Mouse (Mus musculus): ENCODE measurements around the gene Rnf208. TPM values are rescaled to one million over a fixed set of nuclear protein-coding genes. Genes with fewer than 3 reads are reported as not detected.

The Rnf208 gene
- polyA plus RNA-seq, 1 experiment, result 145 TPM

DNA sequence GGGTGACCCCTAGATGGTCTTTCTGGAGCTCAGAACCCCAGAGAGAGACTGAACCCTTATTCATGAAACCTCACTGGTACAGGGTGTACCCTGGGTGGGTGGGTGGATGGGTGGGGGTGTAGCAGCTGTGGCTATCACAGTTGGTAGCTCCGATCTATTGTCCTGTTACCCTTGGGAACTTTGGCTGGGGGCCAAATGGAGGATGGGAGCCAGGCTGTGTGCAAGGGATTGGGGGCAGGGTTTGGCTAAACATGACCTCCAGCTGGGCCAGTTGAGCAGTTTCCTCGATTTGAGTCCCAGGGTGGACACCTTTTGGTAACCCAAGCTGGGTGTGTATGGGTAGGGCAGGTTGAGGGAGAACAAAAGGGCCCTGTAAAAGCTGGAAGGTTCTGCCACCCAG lies 24.7 kb downstream of the Rnf208 start:
- TF ChIP-seq POLR2A (IDR thresholded peaks at IDR 0.05; ENCODE audit: low read depth, low read length) (no peak), CTCF (IDR thresholded peaks at IDR 0.05; ENCODE audit: extremely low read depth, insufficient read length, insufficient replicate concordance, low read depth, low read length) (no peak)
- Histone ChIP-seq H3K36me3 (ENCODE audit: control insufficient read depth, insufficient read depth, low read length) (peaks cover 32% of the 10 kb centered on the region), H3K4me3 (ENCODE audit: low read depth, low read length) (peak overlapping the region; percentile 66), H3K27me3 (ENCODE audit: control insufficient read depth, insufficient read depth, low read length) (no peaks in the 10 kb centered on the region), H3K27ac (ENCODE audit: insufficient read depth, low read depth, low read length) (peak overlapping the region; percentile 95), H3K4me1 (ENCODE audit: control insufficient read depth, insufficient read depth, insufficient read length, low read length) (peaks cover 6% of the 10 kb centered on the region; the same call in 1 of the 2 replicates)
- WGBS, result 15% methylated on average over 2 of the region's 2 CpGs

DNA sequence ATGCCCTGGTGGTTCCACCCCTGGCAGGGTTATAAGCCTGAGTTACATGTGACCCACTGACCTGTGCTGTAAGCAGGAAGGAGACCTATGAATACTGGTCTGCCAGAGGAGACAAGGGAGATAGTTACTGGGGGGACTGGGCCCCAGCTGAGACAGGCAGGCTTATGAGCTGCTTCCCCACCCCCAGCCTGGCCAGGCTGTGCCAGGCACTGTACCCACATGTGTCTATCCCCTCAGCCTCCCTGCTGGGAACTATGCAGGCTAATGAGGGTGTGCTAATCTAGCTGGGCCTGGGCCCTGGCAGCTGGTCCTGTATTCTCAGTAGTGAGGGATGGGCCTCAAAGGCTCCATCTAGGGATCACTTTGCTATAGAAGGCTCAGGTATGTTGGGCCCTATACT lies 25.2 kb downstream of the Rnf208 start:
- peaks cover 32% of the 10 kb centered on the region for H3K36me3 ChIP-seq (ENCODE audit: control insufficient read depth, insufficient read depth, low read length)
- peaks cover 6% of the 10 kb centered on the region; the same call in 1 of the 2 replicates for H3K4me1 ChIP-seq (ENCODE audit: control insufficient read depth, insufficient read depth, insufficient read length, low read length)
- no peak for TF ChIP-seq CTCF (IDR thresholded peaks at IDR 0.05; ENCODE audit: extremely low read depth, insufficient read length, insufficient replicate concordance, low read depth, low read length)
- no peak for TF ChIP-seq POLR2A (IDR thresholded peaks at IDR 0.05; ENCODE audit: low read depth, low read length)
- H3K27ac ChIP-seq (ENCODE audit: insufficient read depth, low read depth, low read length), result peak overlapping the region; percentile 95
- peak overlapping the region; percentile 66 for H3K4me3 ChIP-seq (ENCODE audit: low read depth, low read length)
- H3K27me3 ChIP-seq (ENCODE audit: control insufficient read depth, insufficient read depth, low read length), result no peaks in the 10 kb centered on the region

DNA sequence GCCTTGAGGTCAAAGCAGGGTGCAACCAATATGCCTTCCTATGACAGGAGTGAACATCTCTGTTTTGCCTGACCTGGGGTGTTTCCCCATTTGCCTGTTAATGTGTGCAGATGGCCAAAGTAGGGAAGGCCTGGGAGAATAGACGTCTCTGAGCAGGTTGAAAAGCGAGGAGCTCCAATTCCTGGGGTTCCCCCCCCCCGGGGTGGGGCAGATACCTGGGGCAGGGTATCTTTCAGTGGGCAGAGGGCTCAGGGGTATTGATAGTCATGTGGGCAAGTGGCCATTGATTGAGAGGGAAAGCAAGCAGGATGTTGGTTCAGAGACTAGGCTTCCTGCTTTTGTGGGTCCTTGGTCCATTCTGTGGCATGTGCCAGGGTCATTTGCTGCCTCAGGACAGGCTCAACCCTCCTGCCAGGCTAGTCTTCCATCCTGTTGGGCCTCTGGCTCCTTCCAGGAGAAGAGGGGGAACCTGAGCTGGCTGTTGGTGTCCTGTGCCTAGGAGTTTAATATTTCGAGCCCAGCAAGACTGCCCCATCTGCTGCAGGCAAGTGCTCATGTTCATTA lies 25.8 kb downstream of the Rnf208 start:
- no peaks in the 10 kb centered on the region for H3K27me3 ChIP-seq (ENCODE audit: control insufficient read depth, insufficient read depth, low read length)
- WGBS, result 56% methylated on average over 4 of the region's 4 CpGs
- H3K27ac ChIP-seq (ENCODE audit: insufficient read depth, low read depth, low read length), result 0 out of 2 replicates have a peak overlapping the region, but pooled peaks have one; percentile 95
- H3K36me3 ChIP-seq (ENCODE audit: control insufficient read depth, insufficient read depth, low read length), result peaks cover 32% of the 10 kb centered on the region
- no peak for TF ChIP-seq POLR2A (IDR thresholded peaks at IDR 0.05; ENCODE audit: low read depth, low read length)
- no peak for TF ChIP-seq CTCF (IDR thresholded peaks at IDR 0.05; ENCODE audit: extremely low read depth, insufficient read length, insufficient replicate concordance, low read depth, low read length)
- H3K4me1 ChIP-seq (ENCODE audit: control insufficient read depth, insufficient read depth, insufficient read length, low read length), result peaks cover 9% of the 10 kb centered on the region
- H3K4me3 ChIP-seq (ENCODE audit: low read depth, low read length), result 0 out of 2 replicates have a peak overlapping the region, but pooled peaks have one; percentile 4

DNA sequence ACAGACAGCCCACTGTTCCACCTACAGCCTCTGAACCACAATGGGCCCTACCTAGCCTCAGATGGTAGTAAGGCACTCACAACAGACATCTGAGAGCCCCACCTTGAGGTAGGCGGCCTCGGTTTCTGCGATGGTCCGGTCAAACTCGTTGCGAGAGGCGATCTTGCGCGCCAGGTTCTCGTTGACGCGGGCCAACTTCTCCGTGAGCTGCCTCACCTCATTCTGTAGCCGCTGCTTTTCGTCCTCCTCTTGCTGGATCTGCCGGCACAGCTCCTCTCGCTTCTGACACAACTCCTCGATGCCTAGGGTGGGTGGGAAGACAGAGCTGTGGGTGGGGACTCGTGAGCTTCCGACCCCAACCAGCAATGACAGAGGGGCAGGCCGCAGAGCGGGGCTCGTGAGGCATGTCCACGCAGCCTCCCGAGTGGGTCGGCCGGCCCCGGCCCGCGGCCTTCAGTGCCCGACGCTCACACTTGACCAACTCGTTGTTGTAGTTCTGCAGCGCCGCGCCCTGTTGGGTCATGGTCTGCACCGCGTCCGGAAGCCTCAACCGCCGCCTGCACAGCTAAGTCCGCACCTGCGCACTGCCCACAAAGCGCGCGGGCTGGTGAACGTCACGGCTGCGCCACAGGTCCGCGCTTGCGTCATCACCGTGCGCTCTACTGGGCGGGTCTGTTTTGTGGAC lies 29.9 kb downstream of the Rnf208 start, which contains the start of the genes Ssna1 and Anapc2:
Gene Ssna1, minus strand, starts transcription at position 612 of the 685 bp plus-strand sequence.
Gene Anapc2, plus strand, starts transcription at position 652 of the 685 bp plus-strand sequence.
- peak within 1 kb of the TSS; percentile 88 for H3K4me3 ChIP-seq (ENCODE audit: low read depth, low read length)
- peaks cover 51% of the 10 kb centered on the region for H3K36me3 ChIP-seq (ENCODE audit: control insufficient read depth, insufficient read depth, low read length)
- peaks cover 14% of the 10 kb centered on the region for H3K4me1 ChIP-seq (ENCODE audit: control insufficient read depth, insufficient read depth, insufficient read length, low read length)
- under 1% methylated on average over 55 of the region's 55 CpGs for WGBS
- no peaks in the 10 kb centered on the region for H3K27me3 ChIP-seq (ENCODE audit: control insufficient read depth, insufficient read depth, low read length)
- TF ChIP-seq CTCF (IDR thresholded peaks at IDR 0.05; ENCODE audit: extremely low read depth, insufficient read length, insufficient replicate concordance, low read depth, low read length) (no peak), POLR2A (IDR thresholded peaks at IDR 0.05; ENCODE audit: low read depth, low read length) (peak; percentile 13; the same call in 1 of the 2 replicates)
- peak within 1 kb of the TSS; percentile 45 for H3K27ac ChIP-seq (ENCODE audit: insufficient read depth, low read depth, low read length)

DNA sequence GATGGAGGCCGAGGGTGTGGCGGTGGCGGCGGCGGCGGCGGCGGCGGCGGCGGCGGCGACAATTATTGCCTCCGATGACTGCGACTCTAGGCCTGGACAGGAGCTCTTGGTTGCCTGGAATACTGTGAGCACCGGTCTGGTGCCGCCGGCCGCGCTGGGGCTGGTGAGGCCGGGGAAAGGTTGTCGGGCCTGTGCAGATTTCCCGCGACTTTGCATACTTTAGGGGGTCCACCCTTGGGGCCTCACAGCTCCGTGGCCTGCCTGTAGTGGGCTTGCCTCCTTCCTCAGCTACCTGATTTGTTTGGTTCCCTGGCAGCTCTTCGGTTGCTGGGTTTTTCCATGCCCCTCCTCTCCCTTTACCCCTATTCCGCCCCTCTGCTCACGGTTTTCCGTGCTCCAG lies 30.5 kb downstream of the Rnf208 start:
- H3K36me3 ChIP-seq (ENCODE audit: control insufficient read depth, insufficient read depth, low read length), result peaks cover 54% of the 10 kb centered on the region
- peak overlapping the region; percentile 33; the same call in 1 of the 2 replicates for H3K27ac ChIP-seq (ENCODE audit: insufficient read depth, low read depth, low read length)
- peak; percentile 44; the same call in 1 of the 2 replicates for TF ChIP-seq POLR2A (IDR thresholded peaks at IDR 0.05; ENCODE audit: low read depth, low read length)
- no peak for TF ChIP-seq CTCF (IDR thresholded peaks at IDR 0.05; ENCODE audit: extremely low read depth, insufficient read length, insufficient replicate concordance, low read depth, low read length)
- peaks cover 11% of the 10 kb centered on the region for H3K4me1 ChIP-seq (ENCODE audit: control insufficient read depth, insufficient read depth, insufficient read length, low read length)
- WGBS, result under 1% methylated on average over 29 of the region's 29 CpGs
- H3K27me3 ChIP-seq (ENCODE audit: control insufficient read depth, insufficient read depth, low read length), result no peaks in the 10 kb centered on the region
- peak overlapping the region; percentile 88 for H3K4me3 ChIP-seq (ENCODE audit: low read depth, low read length)

DNA sequence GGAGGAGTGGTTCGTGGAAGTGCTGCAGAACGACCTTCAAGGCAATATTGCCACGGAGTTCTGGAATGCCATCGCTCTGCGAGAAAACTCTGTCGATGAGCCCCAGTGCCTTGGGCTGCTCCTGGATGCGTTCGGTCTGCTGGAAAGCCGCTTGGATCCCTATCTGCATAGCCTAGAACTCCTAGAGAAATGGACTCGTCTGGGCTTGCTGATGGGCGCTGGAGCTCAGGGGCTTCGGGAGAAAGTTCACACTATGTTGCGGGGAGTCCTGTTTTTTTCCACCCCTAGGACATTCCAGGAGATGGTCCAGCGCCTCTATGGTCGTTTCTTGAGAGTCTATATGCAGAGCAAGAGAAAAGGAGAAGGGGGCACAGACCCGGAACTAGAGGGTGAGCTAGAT lies 31.0 kb downstream of the Rnf208 start:
- peaks cover 10% of the 10 kb centered on the region for H3K4me1 ChIP-seq (ENCODE audit: control insufficient read depth, insufficient read depth, insufficient read length, low read length)
- TF ChIP-seq CTCF (IDR thresholded peaks at IDR 0.05; ENCODE audit: extremely low read depth, insufficient read length, insufficient replicate concordance, low read depth, low read length), result no peak
- TF ChIP-seq POLR2A (IDR thresholded peaks at IDR 0.05; ENCODE audit: low read depth, low read length), result no peak
- peaks cover 54% of the 10 kb centered on the region for H3K36me3 ChIP-seq (ENCODE audit: control insufficient read depth, insufficient read depth, low read length)
- no peaks in the 10 kb centered on the region for H3K27me3 ChIP-seq (ENCODE audit: control insufficient read depth, insufficient read depth, low read length)
- H3K4me3 ChIP-seq (ENCODE audit: low read depth, low read length), result peak overlapping the region; percentile 88
- WGBS, result 22% methylated on average over 16 of the region's 16 CpGs
- peak overlapping the region; percentile 33; the same call in 1 of the 2 replicates for H3K27ac ChIP-seq (ENCODE audit: insufficient read depth, low read depth, low read length)

Measured in small intestine, adult 2 months (tissue).